Mouse (Mus musculus) cortical plate, adult 2 months (tissue): ENCODE measurements around the gene Tmem44. TPM values are rescaled to one million over a fixed set of nuclear protein-coding genes. Genes with fewer than 3 reads are reported as not detected.

Experiments used
- H3K27ac ChIP-seq: fragments of 200-500 bp; 2 replicates; pipeline ENCODE4 v1.5.1; 2012; ENCODE audit warnings: low read length, control low read depth, inconsistent platforms; ENCODE audit not compliant: insufficient read depth
- H3K4me1 ChIP-seq: fragments of 200-500 bp; 2 replicates; pipeline ENCODE4 v1.6.1; 2011; ENCODE audit warnings: low read length; ENCODE audit not compliant: control insufficient read depth, insufficient read depth
- H3K4me3 ChIP-seq: fragments of 200-500 bp; 2 replicates; pipeline ENCODE4 v1.5.1; 2011; ENCODE audit warnings: mild to moderate bottlenecking, low read length, control low read depth; ENCODE audit not compliant: insufficient read depth
- CTCF ChIP-seq: fragments of 200-500 bp; IDR thresholded peaks from 2 replicates; pipeline ENCODE4 v1.5.1; 2011; ENCODE audit warnings: mild to moderate bottlenecking, control low read depth, low read length; ENCODE audit not compliant: insufficient read depth; ENCODE audit errors: extremely low read depth
- POLR2A ChIP-seq: fragments of 200-500 bp; IDR thresholded peaks from 2 replicates; pipeline ENCODE4 v1.6.1; 2011; ENCODE audit warnings: mild to moderate bottlenecking, low read length, control low read depth; ENCODE audit not compliant: insufficient read depth; ENCODE audit errors: extremely low read depth
- polyA plus RNA-seq: library from polyadenylated mRNA; depleted of rRNA; stranded (reverse); fragments of >200 nt; gene quantifications from 2 replicates; pipeline ENCODE4 v1.2.3, GENCODE M21; 2012

The Tmem44 gene
- polyA plus RNA-seq, 1 experiment: 92.0 TPM

DNA sequence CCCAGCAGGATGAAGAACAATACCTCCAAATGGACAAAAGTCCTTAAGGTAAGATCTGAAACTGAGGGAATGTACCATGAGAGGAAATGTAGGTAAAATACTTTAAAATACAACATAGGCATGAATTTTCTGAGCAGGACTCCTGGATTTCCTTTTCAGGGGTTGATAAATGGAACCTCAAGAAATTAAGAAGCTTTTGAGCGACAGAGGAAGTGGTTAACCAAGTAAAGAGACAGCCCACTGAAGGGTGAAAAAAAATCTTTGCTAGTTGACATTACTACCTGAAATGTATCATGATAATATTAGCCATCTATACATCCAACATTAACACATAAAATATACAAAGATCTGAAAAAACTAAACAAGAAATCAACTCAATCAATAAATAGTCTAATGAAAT, 15.6 kb downstream of the Tmem44 start:
- no peak overlapping the region for H3K4me3 ChIP-seq

DNA sequence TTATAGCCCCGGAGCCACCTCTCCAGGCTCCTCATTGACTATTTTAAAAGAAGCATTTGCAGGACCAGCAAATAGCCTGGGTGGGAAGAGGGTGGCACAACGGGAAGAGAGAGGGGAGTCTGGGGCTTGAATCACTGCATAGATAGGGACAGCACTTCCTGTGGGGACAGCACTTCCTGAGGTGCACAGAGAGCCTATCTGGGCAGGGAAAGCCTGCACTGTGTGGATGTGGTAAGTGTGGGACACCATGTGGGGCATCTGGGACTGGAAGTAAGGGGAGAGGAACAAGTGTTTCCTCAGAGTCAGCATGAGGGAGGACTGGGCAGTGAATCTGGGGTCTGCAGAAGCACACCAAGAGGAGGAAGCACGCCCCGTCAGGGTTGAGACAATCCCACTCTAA, 17.1 kb downstream of the Tmem44 start:
- no peak overlapping the region for H3K4me3 ChIP-seq

More for the DNA sequence above, 15.6 kb downstream of the Tmem44 start:
- TF ChIP-seq POLR2A (no peak), CTCF (no peak)
- Histone ChIP-seq H3K4me1 (peaks cover 1% of the 10 kb centered on the region; the same call in 1 of the 2 replicates), H3K27ac (no peak overlapping the region)

DNA sequence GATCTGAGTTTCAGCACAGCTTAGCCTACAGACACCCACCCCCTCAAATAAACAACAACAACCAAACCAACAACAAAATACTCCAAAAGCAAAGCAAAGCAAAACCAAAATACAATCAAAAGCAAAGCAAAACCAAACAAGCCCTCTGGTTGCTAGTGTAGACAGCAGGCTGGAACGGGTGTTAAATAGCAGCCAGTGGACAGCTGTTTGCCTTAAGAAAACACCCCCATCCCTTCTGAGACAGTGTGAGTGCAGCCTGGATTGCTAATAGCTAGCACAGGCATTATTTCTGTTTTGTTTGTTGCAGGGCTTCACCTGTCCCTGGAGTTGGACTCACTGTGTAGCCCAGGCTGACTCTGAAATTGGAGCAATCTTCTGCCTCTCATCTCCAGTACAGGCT, 17.7 kb downstream of the Tmem44 start:
- Histone ChIP-seq H3K4me1 (no peaks in the 10 kb centered on the region), H3K4me3 (no peak overlapping the region), H3K27ac (no peak overlapping the region)
- TF ChIP-seq CTCF (no peak), POLR2A (no peak)

More for the DNA sequence above, 17.1 kb downstream of the Tmem44 start:
- no peaks in the 10 kb centered on the region for H3K4me1 ChIP-seq
- no peak for TF ChIP-seq POLR2A
- TF ChIP-seq CTCF: no peak
- no peak overlapping the region for H3K27ac ChIP-seq

DNA sequence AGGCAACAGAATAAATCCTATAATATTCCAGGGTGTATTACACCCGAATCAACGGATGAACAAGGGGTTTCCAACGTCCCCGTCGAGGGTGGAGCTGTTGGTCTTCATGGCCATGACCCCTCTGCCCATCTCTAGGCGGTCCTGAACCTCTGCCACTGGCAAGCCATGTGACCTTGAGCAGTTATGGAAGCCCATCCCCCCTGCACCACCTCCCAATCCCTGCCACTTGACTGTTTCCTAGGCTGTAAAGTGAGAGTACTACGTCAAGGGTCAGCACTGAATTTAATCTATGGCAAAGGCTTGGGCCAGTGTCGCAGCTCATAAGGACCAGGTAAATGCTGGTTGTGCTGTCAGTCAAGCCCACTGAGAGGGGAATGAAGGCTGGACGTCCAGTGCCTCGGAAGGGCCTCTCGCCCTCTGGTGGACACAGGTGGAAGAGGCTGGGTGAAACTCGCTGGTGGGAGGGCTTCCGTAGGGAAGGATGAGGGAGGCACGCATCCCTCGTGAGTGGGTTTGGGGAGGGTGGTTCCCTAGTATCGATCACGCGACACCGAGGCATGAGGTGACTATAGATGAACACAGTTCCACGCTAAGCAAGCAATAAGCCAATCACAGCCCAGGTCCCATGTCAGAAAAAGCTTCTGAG, 18.8 kb downstream of the Tmem44 start:
- no peak overlapping the region for H3K27ac ChIP-seq
- TF ChIP-seq CTCF (peak; percentile 64), POLR2A (no peak)
- H3K4me3 ChIP-seq: no peak overlapping the region
- H3K4me1 ChIP-seq: no peaks in the 10 kb centered on the region

DNA sequence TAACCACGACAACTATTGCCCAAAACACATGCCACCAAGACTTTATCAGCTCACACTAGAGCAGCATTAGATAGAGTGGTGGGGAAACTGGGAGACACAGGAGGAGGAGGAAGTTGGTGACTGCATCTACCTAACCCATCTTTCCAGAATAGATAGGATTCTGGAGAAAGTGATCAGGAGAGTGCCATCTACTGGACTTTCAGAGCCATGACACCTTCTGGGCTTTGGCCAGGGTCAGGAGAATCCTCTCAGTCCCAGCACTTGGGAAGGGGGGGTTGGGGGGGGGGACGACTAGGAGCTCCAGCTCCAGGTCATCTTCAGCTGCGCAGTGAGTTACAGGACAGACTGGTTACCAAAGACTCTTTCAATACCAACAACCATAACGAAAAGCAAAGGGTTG, 19.8 kb downstream of the Tmem44 start:
- Histone ChIP-seq H3K27ac (no peak overlapping the region), H3K4me3 (no peak overlapping the region), H3K4me1 (no peaks in the 10 kb centered on the region)
- TF ChIP-seq CTCF (peak; percentile 58), POLR2A (no peak)

DNA sequence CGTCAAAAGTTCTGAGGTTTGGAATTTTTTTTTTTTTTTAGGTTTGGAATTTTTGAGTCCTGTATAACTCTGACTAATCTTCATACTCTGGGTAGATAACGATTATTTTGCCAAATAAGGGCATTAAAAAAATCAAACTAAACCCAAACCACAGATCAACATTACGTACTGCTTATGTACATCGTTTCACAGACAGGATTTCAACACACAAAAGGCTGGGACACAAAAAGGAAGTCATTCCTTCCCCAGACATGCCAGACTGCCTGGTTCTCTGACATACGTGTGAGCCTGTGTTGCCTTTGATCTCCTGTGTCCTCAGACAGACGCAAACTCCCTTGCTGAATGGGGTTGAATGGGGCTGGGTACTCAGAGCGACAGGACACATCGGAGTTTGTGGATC, 22.3 kb downstream of the Tmem44 start:
- no peaks in the 10 kb centered on the region for H3K4me1 ChIP-seq
- no peak overlapping the region for H3K4me3 ChIP-seq
- no peak overlapping the region for H3K27ac ChIP-seq
- TF ChIP-seq CTCF (no peak), POLR2A (no peak)

DNA sequence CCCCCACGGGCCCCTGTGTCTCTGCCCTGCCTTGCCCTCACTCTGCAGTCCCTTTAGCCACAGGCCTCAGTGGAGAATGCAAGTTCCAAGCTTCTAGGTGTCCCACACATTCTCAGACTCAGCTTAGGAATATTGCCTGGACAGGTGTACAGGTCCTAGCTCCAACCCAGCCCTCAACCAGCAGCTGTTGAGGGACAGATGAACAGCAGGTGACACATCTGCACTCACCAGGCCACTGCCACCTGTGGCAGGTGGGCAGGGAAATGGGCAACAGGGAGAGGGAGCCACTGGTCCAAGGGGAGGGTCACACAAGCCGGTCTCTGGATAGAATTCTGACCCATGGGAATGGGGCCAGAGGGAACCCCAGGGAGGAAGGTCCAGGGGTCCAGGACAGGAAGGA, 22.8 kb downstream of the Tmem44 start:
- TF ChIP-seq CTCF (no peak), POLR2A (no peak)
- Histone ChIP-seq H3K27ac (no peak overlapping the region), H3K4me1 (no peaks in the 10 kb centered on the region), H3K4me3 (no peak overlapping the region)

DNA sequence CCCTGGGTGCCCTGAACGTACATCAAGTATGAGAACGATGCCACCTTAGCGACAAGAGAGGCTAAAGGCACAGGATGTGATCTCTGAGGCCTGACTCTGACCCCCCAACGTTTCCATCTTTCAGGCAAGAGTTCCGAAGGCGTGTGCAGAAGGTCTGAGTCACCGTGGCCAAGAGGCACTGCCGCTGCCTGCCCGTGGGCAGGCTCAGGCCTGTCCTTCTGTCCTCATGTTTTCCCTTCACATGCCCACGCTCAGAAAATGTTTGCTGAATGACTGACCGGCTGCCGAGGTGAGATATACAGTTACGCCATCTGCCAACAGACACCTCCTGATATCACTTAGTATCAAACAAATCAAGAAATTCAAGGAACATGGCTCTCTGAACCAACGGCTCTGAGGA, 24.9 kb downstream of the Tmem44 start:
- H3K4me3 ChIP-seq: no peak overlapping the region
- H3K4me1 ChIP-seq: no peaks in the 10 kb centered on the region
- no peak overlapping the region for H3K27ac ChIP-seq
- TF ChIP-seq CTCF: no peak
- TF ChIP-seq POLR2A: no peak

DNA sequence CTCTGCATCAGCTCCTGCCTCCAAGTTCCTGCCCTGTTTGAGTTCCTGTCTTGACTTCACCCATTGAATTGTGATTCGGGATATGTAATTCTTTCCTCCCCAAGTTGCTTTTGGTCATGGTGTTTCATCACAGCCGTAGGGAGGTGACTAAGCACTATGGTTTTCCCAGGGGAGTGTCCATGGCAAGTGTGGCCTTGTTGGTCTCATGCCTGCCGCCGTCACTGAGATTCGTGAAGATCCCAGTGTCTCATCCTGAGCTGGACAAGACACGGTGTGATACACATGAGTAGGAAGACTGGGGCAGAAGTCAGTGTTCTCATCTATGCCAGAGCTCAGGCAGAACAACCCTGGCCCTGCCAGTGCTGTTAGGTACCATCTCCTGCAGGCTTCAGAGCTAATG, 26.2 kb downstream of the Tmem44 start:
- Histone ChIP-seq H3K27ac (no peak overlapping the region), H3K4me1 (no peaks in the 10 kb centered on the region), H3K4me3 (no peak overlapping the region)
- TF ChIP-seq POLR2A: no peak
- no peak for TF ChIP-seq CTCF

DNA sequence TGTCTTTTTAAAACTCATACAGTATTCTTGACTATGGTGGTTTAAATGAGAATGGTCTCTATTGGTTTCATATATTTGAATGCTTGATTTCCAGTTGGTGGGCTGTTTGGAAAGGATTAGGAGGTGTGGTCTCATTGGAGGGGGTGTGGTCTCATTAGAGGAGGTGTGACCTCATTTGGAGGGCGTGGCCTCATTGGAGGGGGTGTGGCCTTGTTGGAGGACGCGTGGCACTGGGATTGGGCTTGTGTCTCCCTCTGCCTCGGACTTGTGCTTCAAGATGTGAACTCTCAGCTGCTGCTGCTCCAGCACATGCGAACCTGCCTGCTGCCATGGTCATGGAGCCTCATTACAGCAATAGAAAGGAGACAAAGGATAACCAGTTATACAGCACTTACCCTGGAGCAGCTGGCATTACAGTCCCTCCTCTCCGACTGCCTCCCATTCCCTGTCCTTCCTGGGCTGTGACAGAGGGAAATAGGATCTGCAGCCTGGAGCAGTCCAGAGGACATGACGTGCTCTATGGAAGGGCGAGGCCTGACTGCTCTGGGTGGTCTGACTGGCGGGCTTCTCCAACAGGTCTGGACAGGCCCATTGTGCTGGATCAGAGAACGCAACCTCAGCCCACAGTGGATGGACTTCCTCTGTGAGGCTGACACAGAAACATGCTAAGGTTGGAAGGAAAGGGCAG, 28.2 kb downstream of the Tmem44 start:
- Histone ChIP-seq H3K27ac (no peak overlapping the region), H3K4me1 (no peaks in the 10 kb centered on the region), H3K4me3 (no peak overlapping the region)
- no peak for TF ChIP-seq CTCF
- no peak for TF ChIP-seq POLR2A

DNA sequence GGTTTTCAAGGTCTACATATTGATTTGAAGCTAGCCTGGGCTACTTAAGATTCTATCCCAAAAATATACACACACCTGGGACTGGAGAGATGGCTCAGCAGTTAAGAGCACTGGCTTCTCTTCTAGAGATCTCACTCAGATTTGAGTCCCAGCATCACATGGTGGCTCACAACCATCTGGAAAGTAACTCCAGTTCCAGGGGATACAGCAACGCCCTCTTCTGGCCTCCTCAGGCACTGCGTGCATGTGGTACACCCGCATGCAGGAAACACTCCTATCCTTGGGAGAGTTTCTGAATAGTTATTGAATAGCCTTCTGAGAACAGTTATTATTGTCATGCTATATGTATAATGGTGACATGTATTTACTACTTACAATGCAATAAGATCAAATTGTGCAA, 29.5 kb downstream of the Tmem44 start:
- Histone ChIP-seq H3K27ac (no peak overlapping the region), H3K4me3 (no peak overlapping the region), H3K4me1 (no peaks in the 10 kb centered on the region)
- 0 out of 2 replicates have a peak, but pooled peaks have one; percentile 9 for TF ChIP-seq CTCF
- TF ChIP-seq POLR2A: no peak
